Mouse (Mus musculus): Measurements from ENCODE around the gene Traf7. TPM values are rescaled to one million over a fixed set of nuclear protein-coding genes. Genes with fewer than 3 reads are reported as not detected.

Gene Traf7
- total RNA-seq, 1 experiment = 149 TPM

- peaks cover 2 to 13% of the 10 kb centered on the region in 2 experiments; a peak in 2 of 4 replicates for H3K4me1 ChIP-seq (ENCODE audit: control insufficient read depth in 2 of 2, insufficient read depth in 2 of 2, low read length in 2 of 2, poor library complexity in 1 of 2)
- no peak overlapping the region for H3K27ac ChIP-seq (ENCODE audit: insufficient read depth, low read depth, low read length, poor library complexity, severe bottlenecking)
- TF ChIP-seq HCFC1 (IDR thresholded peaks at IDR 0.05; ENCODE audit: borderline replicate concordance, insufficient read depth, low read length) = no peak
- in situ Hi-C loops (cut with MboI; ENCODE audit: low sequenced_read_pairs in 2 of 2, unreplicated experiment in 2 of 2) = no loop called here
- H3K9ac ChIP-seq (ENCODE audit: insufficient read depth, low read depth, low read length, poor library complexity, severe bottlenecking) = no peak overlapping the region
- H3K4me3 ChIP-seq (ENCODE audit: insufficient read depth in 1 of 2, low read depth in 1 of 2, low read length in 2 of 2, poor library complexity in 1 of 2, severe bottlenecking in 1 of 2) = no peak overlapping the region
- H3K9me3 ChIP-seq (ENCODE audit: control insufficient read depth, insufficient read depth, low read depth, low read length) = no peaks in the 10 kb centered on the region
- DNase-seq (ENCODE audit: low read depth, low spot score) = peak; percentile 26
- peaks cover 15% of the 10 kb centered on the region; the same call in 1 of the 2 replicates for H3K36me3 ChIP-seq (ENCODE audit: control insufficient read depth, insufficient read depth, low read length, poor library complexity, severe bottlenecking)
Observed at GRCm38 (mm10) chr17:24567034-24567779, 39.5 kb upstream of the Traf7 start.

- in situ Hi-C loops (cut with MboI; ENCODE audit: low sequenced_read_pairs in 2 of 2, unreplicated experiment in 2 of 2) = no loop called here
- DNase-seq (ENCODE audit: low read depth, low spot score) = no peak
Observed at GRCm38 (mm10) chr17:24565792-24566191, 38.1 kb upstream of the Traf7 start.

GRCm38 (mm10) chr17:24565092-24565491 is 37.4 kb upstream of the Traf7 start:
- Histone ChIP-seq H3K9me3 (ENCODE audit: control insufficient read depth, insufficient read depth, low read depth, low read length) (no peaks in the 10 kb centered on the region), H3K9ac (ENCODE audit: insufficient read depth, low read depth, low read length, poor library complexity, severe bottlenecking) (no peak overlapping the region), H3K27ac (ENCODE audit: insufficient read depth, low read depth, low read length, poor library complexity, severe bottlenecking) (no peak overlapping the region), H3K4me3 (ENCODE audit: insufficient read depth in 1 of 2, low read depth in 1 of 2, low read length in 2 of 2, poor library complexity in 1 of 2, severe bottlenecking in 1 of 2) (no peak overlapping the region), H3K4me1 (ENCODE audit: control insufficient read depth in 2 of 2, insufficient read depth in 2 of 2, low read length in 2 of 2, poor library complexity in 1 of 2) (peaks cover 2 to 13% of the 10 kb centered on the region in 2 experiments; a peak in 2 of 4 replicates), H3K36me3 (ENCODE audit: control insufficient read depth, insufficient read depth, low read length, poor library complexity, severe bottlenecking) (peaks cover 13% of the 10 kb centered on the region; the same call in 1 of the 2 replicates)
- in situ Hi-C loops (cut with MboI; ENCODE audit: low sequenced_read_pairs in 2 of 2, unreplicated experiment in 2 of 2) = no loop called here
- no peak for DNase-seq (ENCODE audit: low read depth, low spot score)
- no peak for TF ChIP-seq ZNF384 (IDR thresholded peaks at IDR 0.05; ENCODE audit: low read depth, low read length)
- TF ChIP-seq ZC3H11A (IDR thresholded peaks at IDR 0.05; ENCODE audit: borderline replicate concordance, low read depth, low read length) = no peak
- no peak for TF ChIP-seq CHD2 (IDR thresholded peaks at IDR 0.05; ENCODE audit: low read depth, low read length)
- TF ChIP-seq HCFC1 (IDR thresholded peaks at IDR 0.05; ENCODE audit: borderline replicate concordance, insufficient read depth, low read length) = no peak
- TF ChIP-seq MAFK (IDR thresholded peaks at IDR 0.05; ENCODE audit: insufficient read depth, low read depth, low read length) = no peak

More at GRCm38 (mm10) chr17:24565792-24566191, 38.1 kb upstream of the Traf7 start:
- no peak overlapping the region for H3K4me3 ChIP-seq (ENCODE audit: insufficient read depth in 1 of 2, low read depth in 1 of 2, low read length in 2 of 2, poor library complexity in 1 of 2, severe bottlenecking in 1 of 2)
- peaks cover 13% of the 10 kb centered on the region; the same call in 1 of the 2 replicates for H3K36me3 ChIP-seq (ENCODE audit: control insufficient read depth, insufficient read depth, low read length, poor library complexity, severe bottlenecking)
- peaks cover 2 to 13% of the 10 kb centered on the region in 2 experiments; a peak in 2 of 4 replicates for H3K4me1 ChIP-seq (ENCODE audit: control insufficient read depth in 2 of 2, insufficient read depth in 2 of 2, low read length in 2 of 2, poor library complexity in 1 of 2)
- TF ChIP-seq CHD2 (IDR thresholded peaks at IDR 0.05; ENCODE audit: low read depth, low read length) = no peak
- no peak for TF ChIP-seq HCFC1 (IDR thresholded peaks at IDR 0.05; ENCODE audit: borderline replicate concordance, insufficient read depth, low read length)
- TF ChIP-seq ZNF384 (IDR thresholded peaks at IDR 0.05; ENCODE audit: low read depth, low read length) = no peak
- no peak for TF ChIP-seq MAFK (IDR thresholded peaks at IDR 0.05; ENCODE audit: insufficient read depth, low read depth, low read length)
- no peak for TF ChIP-seq ZC3H11A (IDR thresholded peaks at IDR 0.05; ENCODE audit: borderline replicate concordance, low read depth, low read length)
- H3K27ac ChIP-seq (ENCODE audit: insufficient read depth, low read depth, low read length, poor library complexity, severe bottlenecking) = no peak overlapping the region
- no peaks in the 10 kb centered on the region for H3K9me3 ChIP-seq (ENCODE audit: control insufficient read depth, insufficient read depth, low read depth, low read length)
- no peak overlapping the region for H3K9ac ChIP-seq (ENCODE audit: insufficient read depth, low read depth, low read length, poor library complexity, severe bottlenecking)

GRCm38 (mm10) chr17:24564422-24564821 is 36.7 kb upstream of the Traf7 start:
- Histone ChIP-seq H3K9me3 (ENCODE audit: control insufficient read depth, insufficient read depth, low read depth, low read length) (no peaks in the 10 kb centered on the region), H3K36me3 (ENCODE audit: control insufficient read depth, insufficient read depth, low read length, poor library complexity, severe bottlenecking) (peaks cover 8% of the 10 kb centered on the region; the same call in 1 of the 2 replicates), H3K27ac (ENCODE audit: insufficient read depth, low read depth, low read length, poor library complexity, severe bottlenecking) (no peak overlapping the region), H3K9ac (ENCODE audit: insufficient read depth, low read depth, low read length, poor library complexity, severe bottlenecking) (no peak overlapping the region), H3K4me1 (ENCODE audit: control insufficient read depth in 2 of 2, insufficient read depth in 2 of 2, low read length in 2 of 2, poor library complexity in 1 of 2) (peaks cover 2 to 13% of the 10 kb centered on the region in 2 experiments; a peak in 2 of 4 replicates), H3K4me3 (ENCODE audit: insufficient read depth in 1 of 2, low read depth in 1 of 2, low read length in 2 of 2, poor library complexity in 1 of 2, severe bottlenecking in 1 of 2) (no peak overlapping the region)
- DNase-seq (ENCODE audit: low read depth, low spot score) = no peak
- in situ Hi-C loops (cut with MboI; ENCODE audit: low sequenced_read_pairs in 2 of 2, unreplicated experiment in 2 of 2) = no loop called here
- TF ChIP-seq MAFK (IDR thresholded peaks at IDR 0.05; ENCODE audit: insufficient read depth, low read depth, low read length) (no peak), ZC3H11A (IDR thresholded peaks at IDR 0.05; ENCODE audit: borderline replicate concordance, low read depth, low read length) (no peak), HCFC1 (IDR thresholded peaks at IDR 0.05; ENCODE audit: borderline replicate concordance, insufficient read depth, low read length) (no peak), ZNF384 (IDR thresholded peaks at IDR 0.05; ENCODE audit: low read depth, low read length) (no peak), CHD2 (IDR thresholded peaks at IDR 0.05; ENCODE audit: low read depth, low read length) (no peak)
